Mouse (Mus musculus) WW6 (cell line): ENCODE data around the gene Olfr194.
"Not testable (repeated sequence)": the region's sequence is repeated elsewhere in the genome, so short reads cannot be mapped to it uniquely, and the experiment has no call there.

Source experiments
- DNase-seq: peaks from one replicate; pipeline ENCODE4 v3.0.0-alpha.2; 2013; ENCODE audit warnings: low read depth, low spot score

Gene Olfr194

DNA sequence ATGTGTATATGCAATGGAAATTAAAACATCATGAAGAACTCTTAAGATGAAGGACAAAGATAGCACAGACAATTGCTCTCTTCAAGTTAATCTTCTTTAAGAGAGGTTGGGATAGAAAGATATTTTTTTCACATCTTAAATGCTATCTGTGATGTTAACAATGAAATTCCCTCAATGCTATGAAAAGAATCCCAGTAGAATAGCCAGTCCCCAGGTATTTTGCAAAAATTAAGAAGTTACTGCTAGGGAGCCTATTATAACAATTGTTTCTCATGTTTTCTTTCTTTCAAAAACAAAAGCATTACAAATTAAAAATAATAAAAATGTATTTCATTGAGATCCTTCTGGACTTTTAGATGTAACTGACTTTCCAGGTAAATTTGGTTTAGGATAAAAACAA, at the start of gene Olfr194:
TSS of gene Olfr194 (minus strand) at position 101 of the 400 bp plus-strand sequence.
- DNase-seq, result no peak

DNA sequence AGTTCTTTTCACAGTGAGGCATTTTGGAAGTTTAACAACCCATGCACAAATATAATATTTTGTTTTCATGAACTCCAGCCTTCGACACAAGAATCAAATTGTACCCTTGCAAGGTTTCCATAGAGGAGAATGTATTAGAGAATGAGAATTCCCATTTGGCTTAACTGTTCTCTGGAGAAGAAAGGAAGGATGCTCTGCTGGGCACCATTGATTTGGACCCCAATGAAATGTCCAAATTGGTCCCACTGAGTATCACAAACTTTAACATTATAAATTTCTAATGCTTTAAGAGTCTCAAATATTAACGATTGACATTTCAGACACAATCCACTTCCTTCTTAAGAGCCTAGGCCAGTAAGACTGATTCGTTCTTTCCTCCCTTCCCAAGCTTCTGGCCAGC, 49.5 kb upstream of the Olfr194 start, which contains the start of gene Olfr196:
TSS of gene Olfr196 (minus strand) at position 101 of the 400 bp plus-strand sequence.
- DNase-seq, result no peak

DNA sequence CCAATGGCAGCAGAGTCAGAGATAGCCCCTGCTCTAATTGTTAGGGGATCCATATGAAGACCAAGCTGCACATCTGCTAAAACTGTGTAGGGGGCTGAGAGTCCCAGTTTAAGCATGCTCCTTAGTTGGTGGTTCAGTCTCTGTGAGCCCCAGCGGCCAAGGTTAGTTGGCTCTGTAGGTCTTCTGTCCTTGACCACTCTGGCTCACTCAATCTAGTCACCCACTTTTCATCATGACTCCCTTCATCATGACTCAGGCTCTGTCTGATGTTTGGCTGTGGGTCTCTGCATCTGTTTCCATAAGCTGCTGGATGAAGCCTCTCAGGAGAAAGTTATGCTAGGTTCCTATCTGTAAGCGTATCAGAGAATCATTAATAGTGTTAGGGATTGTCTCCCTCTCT, 31.1 kb upstream of the Olfr194 start:
- DNase-seq, result no peak

DNA sequence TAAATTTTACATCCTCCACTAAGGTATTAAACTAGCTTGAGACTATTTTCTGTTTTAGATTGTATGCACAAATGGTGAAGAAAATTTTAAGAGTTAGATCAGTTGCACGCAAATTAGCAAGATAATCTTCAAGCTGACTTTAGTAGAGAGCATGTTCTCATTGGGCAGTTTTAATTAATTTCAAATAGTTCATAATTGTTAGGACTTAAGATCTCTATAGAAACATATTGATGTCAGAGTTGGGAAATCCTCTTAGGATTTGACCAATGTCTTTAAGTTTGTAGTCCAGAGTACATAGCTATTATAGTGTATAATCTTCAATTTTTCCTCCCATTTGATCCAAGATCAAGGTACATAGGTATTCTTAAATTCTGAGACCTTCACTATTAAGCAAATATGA, 25.9 kb upstream of the Olfr194 start, which contains the start of gene Olfr195:
TSS of gene Olfr195 (plus strand) at position 301 of the 400 bp plus-strand sequence.
- no peak for DNase-seq

DNA sequence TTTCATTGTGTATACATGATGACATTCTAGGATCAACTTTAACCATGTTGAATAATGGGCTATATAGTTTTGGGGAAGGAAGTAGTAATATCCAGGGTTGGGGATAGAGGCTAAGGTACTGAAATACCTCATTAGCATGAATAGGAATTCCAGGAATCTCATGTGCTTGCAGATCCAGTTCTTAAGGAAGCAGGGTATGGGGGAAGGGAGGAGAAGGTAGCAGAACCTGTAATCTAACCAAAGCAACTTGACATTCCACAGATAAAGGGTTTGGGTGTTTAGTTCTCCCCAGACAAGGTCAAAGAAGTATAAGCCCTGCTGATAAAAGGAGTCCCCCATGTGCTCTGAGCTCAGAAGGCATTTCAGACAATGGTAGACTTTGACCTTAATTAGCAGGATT, 20.2 kb upstream of the Olfr194 start:
- DNase-seq, result no peak

DNA sequence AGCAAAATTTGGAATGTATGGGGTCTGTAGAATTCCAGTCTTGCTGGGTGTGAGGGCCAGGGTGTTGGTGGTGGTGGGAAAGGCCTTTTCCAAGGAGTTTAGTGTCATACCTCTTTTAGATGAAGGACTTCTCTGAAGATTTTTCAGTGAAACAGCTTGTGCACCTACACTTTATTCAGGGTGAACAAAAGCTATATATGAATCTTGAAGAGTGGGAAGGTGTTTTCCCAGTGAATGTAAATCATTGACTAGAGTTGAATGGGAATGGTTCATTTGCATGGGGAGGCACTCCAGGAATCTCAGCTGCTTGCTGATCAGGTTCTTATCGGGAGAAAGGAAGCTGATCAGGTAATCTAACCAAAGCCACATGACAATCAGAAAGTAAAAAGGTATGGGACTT, 9.9 kb upstream of the Olfr194 start:
- DNase-seq, result no peak

DNA sequence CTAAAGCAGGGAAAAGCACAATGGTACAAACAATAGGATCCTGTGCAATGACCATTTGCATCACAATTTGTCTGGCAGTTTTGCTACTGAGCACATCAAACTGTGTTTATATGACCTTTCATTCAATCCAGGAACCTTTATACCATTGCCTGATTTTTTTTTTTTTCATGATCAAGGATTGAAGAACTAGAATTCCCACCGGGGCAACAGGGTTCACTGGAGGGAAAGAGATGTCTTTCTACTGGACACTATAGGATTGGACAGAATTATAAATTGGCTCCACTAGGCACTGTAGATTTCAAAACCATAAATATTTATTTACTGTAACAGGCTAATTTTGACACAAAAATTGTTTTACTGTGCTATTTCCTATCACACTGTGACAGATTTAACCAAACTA, 9.1 kb downstream of the Olfr194 start, which contains the start of gene Olfr193:
TSS of gene Olfr193 (minus strand) at position 101 of the 400 bp plus-strand sequence.
- no peak for DNase-seq

DNA sequence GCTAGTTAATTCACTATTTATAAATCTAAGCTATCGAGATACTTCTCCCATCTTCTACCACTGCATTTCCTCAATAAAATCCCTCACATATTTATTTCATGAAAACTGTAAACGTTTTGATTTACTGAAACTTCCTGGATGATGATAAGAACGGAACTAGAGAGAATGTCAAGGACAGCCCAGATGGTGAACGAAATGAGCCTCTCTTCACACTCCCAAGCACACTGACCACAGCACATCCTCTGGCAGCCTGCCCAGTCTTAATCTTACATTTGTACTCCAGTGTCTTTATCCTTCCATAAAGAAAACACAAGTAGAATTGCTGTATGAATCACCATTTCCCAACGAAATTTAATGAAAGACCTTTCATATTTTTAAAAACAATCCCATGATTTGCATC, 12.3 kb downstream of the Olfr194 start:
- DNase-seq, result not testable (repeated sequence)

DNA sequence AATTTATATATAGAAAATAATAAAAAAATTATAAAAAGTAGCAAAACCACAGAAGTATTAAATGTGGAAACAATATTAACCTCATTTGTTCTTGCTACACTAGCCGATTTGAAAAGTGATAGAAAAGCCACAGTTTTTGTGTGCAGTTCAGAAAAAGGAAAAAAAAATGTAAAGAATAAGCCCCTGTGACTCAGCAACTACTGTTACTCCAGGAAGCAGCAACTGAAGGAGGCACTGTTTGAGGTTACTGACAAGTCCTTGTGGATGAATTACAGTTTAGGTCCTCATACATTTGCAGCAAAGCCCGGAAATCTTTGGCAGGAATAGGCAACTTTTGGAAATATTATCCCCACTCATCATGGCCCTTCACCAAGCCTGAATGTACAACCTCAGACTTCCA, 15.6 kb downstream of the Olfr194 start:
- no peak for DNase-seq

DNA sequence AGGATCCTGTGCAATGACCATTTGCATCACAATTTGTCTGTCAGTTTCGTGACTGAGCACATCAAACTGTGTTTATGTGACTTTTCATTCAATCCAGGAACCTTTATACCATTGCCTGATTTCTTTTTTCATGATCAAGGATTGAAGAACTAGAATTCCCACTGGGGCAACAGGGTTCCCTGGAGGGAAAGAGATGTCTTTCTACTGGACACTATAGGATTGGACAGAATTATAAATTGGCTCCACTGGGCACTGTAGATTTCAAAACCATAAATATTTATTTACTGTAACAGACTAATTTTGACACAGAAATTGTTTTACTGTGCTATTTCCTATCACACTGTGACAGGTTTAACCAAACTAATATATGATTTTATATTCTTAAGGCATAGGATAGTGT, 31.1 kb downstream of the Olfr194 start, which contains the start of gene Olfr191:
TSS of gene Olfr191 (minus strand) at position 101 of the 400 bp plus-strand sequence.
- DNase-seq, result not testable (repeated sequence)

DNA sequence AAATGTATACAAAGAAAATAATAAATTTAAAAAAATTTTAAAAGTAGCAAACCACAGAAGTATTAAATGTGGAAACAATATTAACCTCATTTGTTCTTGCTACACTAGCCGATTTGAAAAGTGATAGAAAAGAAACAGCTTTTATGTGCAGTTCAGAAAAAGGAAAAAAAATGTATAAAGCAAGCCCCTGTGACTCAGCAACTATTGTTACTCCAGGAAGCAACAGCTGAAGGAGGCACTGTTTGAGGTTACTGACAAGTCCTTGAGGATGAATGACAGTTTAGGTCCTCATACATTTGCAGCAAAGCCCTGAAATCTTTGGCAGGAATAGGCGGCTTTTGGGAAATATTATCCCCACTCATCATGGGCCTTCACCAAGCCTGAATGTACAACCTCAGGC, 39.8 kb downstream of the Olfr194 start:
- DNase-seq, result not testable (repeated sequence)

DNA sequence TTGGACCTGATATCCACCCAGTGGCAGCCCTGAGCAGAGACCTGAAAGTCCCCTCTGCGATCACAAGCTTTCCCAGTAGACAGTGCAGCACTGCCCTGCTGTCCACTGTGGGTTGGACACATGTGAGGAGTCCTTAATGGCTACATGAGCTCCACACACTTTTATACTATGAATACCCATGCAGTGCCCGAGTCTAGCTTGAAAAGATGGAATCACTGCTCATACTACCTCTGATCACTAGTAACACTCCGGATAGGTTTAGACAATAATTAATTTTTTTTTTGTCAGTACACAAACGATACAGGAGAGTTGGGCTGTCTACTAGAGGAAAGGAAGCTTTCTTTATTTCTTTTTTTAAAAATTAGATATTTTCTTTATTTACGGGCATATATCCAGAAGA, 43.0 kb downstream of the Olfr194 start, which contains the start of gene Olfr190:
TSS of gene Olfr190 (minus strand) at position 101 of the 400 bp plus-strand sequence.
- DNase-seq, result no peak

DNA sequence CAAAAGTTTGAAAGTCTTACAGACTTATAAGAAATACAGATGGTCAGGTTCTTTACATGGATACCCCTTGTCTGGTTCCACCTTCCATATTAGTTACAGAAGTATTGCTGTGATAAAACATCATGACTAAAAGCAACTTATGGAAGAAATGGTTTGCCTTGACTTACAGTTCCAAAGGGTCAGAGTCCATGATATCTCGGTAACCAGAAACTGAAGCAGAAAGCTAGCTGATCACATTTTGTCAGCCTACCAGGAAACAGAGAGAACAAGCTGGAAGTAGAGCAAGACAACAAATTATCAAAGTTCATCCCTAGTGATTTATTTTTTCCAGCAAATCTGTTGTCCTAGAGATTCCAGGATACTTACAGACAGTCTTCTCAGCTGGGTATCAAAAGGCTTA, 47.3 kb downstream of the Olfr194 start:
- no peak for DNase-seq

DNA sequence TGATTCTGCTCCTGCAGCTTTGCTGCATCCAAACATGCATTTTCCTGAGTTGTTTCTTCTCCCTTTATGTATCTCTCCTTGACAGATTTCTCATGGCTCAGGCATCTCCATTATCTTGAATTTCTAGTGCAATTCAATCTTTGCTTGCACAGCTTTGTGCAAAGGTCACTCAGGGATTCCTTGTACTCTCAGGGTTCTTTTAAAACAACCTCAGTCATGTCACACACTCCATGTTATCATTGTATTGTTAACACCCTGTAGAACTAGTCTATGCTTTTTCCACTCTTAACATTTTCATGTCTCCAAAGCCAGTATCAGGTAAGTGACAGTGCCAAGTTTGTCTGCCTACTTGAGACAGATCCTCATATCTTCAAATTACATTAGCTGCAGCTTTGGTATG, 49.1 kb downstream of the Olfr194 start:
- no peak for DNase-seq
